Mouse (Mus musculus): ENCODE measurements around the gene Ifitm2. TPM values are rescaled to one million over a fixed set of nuclear protein-coding genes. Genes with fewer than 3 reads are reported as not detected.

The Ifitm2 gene
- polyA plus RNA-seq, 1 experiment, result 363 TPM

DNA sequence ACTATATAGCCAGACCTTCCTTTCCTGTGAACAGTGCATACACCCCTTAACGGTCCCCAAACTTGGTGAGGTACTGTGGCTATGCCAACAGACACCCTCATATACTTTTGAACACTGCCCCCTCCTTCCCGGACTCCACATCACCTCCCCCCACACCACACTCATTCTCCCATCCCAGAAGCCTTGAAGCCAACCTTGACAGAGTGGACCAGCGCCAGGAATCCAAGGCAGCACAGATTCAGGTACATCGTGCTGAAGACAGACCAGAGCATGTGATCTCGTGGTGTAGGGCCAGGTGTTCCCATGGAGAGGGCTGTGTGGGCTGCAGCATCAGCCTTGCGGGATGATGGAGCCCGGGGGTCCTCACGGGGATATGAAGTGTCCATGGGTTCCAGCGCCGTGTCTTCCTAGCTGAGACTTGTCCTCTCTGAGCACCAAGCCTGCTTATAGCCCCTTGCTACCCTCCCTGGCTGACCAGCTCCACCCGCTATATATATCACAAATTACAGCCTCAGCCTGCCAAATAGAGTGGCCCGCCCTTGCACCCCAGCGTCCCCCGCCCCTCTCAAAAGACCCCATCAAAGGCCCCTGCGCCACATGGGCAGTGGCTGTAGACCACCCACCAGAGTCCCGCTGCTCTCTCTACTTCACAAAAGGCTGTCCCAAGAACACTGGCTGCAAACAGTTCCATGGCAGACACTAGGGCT is 5.8 kb downstream of the Ifitm2 start, which contains the start of gene Ifitm5:
TSS of gene Ifitm5 (minus strand) at position 468 of the 707 bp plus-strand sequence.
- 76% methylated on average over 16 of the region's 16 CpGs for WGBS
- Histone ChIP-seq H3K4me1 (ENCODE audit: control insufficient read depth, insufficient read depth, insufficient read length, low read length) (peaks cover 14% of the 10 kb centered on the region), H3K4me3 (ENCODE audit: low read depth, low read length) (no peak within 1 kb of the TSS), H3K27me3 (ENCODE audit: control insufficient read depth, insufficient read depth, low read length) (no peaks in the 10 kb centered on the region), H3K27ac (ENCODE audit: insufficient read depth, low read depth, low read length) (peak within 1 kb of the TSS; percentile 23; the same call in 1 of the 2 replicates), H3K36me3 (ENCODE audit: control insufficient read depth, insufficient read depth, low read length) (peaks cover 20% of the 10 kb centered on the region)
- TF ChIP-seq CTCF (IDR thresholded peaks at IDR 0.05; ENCODE audit: extremely low read depth, insufficient read length, insufficient replicate concordance, low read depth, low read length) (no peak), POLR2A (IDR thresholded peaks at IDR 0.05; ENCODE audit: low read depth, low read length) (no peak)

DNA sequence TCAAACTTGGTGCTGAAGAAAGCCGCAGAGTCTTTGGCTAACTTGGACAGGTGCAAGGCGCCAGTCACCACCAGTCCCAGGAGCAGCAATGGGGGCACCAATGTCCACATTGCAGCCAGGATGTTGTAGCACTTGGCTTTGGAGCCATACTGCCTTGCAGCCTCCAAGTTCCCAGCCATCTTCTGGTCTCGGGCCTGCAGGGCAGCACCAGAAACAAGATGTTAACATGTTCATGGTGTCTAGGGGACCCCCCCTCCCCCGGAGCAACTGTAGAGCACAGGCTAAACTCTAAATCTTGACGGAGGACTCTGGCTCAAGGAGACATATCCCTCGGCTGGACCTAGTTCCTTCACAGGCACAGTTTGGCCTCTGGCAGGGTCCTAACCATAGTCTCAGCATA is 6.5 kb downstream of the Ifitm2 start:
- peaks cover 20% of the 10 kb centered on the region for H3K36me3 ChIP-seq (ENCODE audit: control insufficient read depth, insufficient read depth, low read length)
- no peaks in the 10 kb centered on the region for H3K27me3 ChIP-seq (ENCODE audit: control insufficient read depth, insufficient read depth, low read length)
- 82% methylated on average over 6 of the region's 6 CpGs for WGBS
- no peak for TF ChIP-seq CTCF (IDR thresholded peaks at IDR 0.05; ENCODE audit: extremely low read depth, insufficient read length, insufficient replicate concordance, low read depth, low read length)
- no peak for TF ChIP-seq POLR2A (IDR thresholded peaks at IDR 0.05; ENCODE audit: low read depth, low read length)
- peaks cover 10% of the 10 kb centered on the region for H3K4me1 ChIP-seq (ENCODE audit: control insufficient read depth, insufficient read depth, insufficient read length, low read length)
- H3K4me3 ChIP-seq (ENCODE audit: low read depth, low read length), result no peak overlapping the region
- no peak overlapping the region for H3K27ac ChIP-seq (ENCODE audit: insufficient read depth, low read depth, low read length)

DNA sequence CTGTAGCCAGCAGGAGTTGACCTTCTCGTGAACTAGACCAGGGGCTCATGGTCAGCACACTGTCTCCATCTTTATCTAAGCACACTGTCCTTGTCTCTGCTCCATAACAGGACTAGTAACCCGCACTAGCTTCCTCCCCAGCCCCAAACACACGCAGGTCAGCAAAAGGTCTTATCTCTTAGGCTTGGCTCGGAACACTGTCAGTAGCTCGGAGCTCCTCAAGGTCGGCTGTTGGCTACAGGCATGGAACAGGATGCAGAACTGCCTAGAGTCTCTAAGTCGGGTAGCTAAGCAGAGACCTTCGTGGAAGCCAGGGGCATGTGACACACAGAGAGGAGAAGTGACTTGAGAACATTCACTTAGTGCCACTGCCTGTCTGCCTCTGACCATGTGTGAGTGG is 7.6 kb downstream of the Ifitm2 start:
- WGBS, result 70% methylated on average over 8 of the region's 8 CpGs

DNA sequence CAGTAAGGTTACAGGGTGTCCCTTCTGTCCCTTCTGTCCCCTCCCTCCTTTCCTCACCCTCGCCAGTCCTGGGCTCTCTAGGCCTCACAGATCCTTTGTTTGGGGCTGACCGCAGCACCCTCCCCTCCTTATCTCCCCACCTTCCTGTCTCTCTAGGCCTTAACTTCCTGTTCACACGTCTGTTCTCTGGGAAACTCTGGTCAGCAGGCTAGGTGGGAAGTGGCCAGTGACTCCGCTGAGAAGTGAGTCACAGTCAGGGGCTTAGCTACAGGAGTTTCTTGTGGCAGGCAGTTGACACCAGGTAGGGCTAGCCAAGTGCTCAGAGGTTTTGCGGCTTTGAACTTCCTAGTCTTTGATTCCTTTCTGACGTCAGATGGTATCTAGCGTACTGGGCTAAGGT is 8.8 kb downstream of the Ifitm2 start:
- no peak for TF ChIP-seq CTCF (IDR thresholded peaks at IDR 0.05; ENCODE audit: extremely low read depth, insufficient read length, insufficient replicate concordance, low read depth, low read length)
- TF ChIP-seq POLR2A (IDR thresholded peaks at IDR 0.05; ENCODE audit: low read depth, low read length), result no peak
- 63% methylated on average over 7 of the region's 7 CpGs for WGBS
- peak overlapping the region; percentile 24; the same call in 1 of the 2 replicates for H3K27ac ChIP-seq (ENCODE audit: insufficient read depth, low read depth, low read length)
- peaks cover 17% of the 10 kb centered on the region for H3K36me3 ChIP-seq (ENCODE audit: control insufficient read depth, insufficient read depth, low read length)
- no peak overlapping the region for H3K4me3 ChIP-seq (ENCODE audit: low read depth, low read length)
- no peaks in the 10 kb centered on the region for H3K27me3 ChIP-seq (ENCODE audit: control insufficient read depth, insufficient read depth, low read length)
- peaks cover 11% of the 10 kb centered on the region for H3K4me1 ChIP-seq (ENCODE audit: control insufficient read depth, insufficient read depth, insufficient read length, low read length)

More for the DNA sequence above, 7.6 kb downstream of the Ifitm2 start:
- peaks cover 20% of the 10 kb centered on the region for H3K36me3 ChIP-seq (ENCODE audit: control insufficient read depth, insufficient read depth, low read length)
- no peak overlapping the region for H3K27ac ChIP-seq (ENCODE audit: insufficient read depth, low read depth, low read length)
- TF ChIP-seq POLR2A (IDR thresholded peaks at IDR 0.05; ENCODE audit: low read depth, low read length) (no peak), CTCF (IDR thresholded peaks at IDR 0.05; ENCODE audit: extremely low read depth, insufficient read length, insufficient replicate concordance, low read depth, low read length) (no peak)
- no peak overlapping the region for H3K4me3 ChIP-seq (ENCODE audit: low read depth, low read length)
- H3K4me1 ChIP-seq (ENCODE audit: control insufficient read depth, insufficient read depth, insufficient read length, low read length), result peaks cover 6% of the 10 kb centered on the region
- H3K27me3 ChIP-seq (ENCODE audit: control insufficient read depth, insufficient read depth, low read length), result no peaks in the 10 kb centered on the region

DNA sequence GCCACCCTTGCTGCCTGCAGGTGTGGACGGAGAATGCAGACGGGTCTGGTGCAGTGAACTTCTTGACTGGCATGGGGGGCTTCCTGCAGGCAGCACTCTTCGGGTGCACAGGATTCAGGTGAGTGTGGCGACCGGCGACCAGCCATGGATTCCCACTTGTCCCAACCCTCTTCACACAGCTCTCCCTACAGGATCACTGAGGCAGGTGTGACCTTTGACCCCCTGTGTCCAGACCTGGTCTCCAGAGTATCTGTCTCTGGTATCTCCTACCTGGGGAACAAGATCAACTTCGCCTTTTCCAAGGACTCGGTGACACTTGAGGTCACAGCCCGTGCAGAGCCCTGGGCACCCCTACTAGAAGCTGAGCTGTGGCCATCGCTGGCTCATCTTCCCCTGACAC is 9.5 kb downstream of the Ifitm2 start:
- TF ChIP-seq POLR2A (IDR thresholded peaks at IDR 0.05; ENCODE audit: low read depth, low read length), result no peak
- TF ChIP-seq CTCF (IDR thresholded peaks at IDR 0.05; ENCODE audit: extremely low read depth, insufficient read length, insufficient replicate concordance, low read depth, low read length), result no peak
- peaks cover 17% of the 10 kb centered on the region for H3K36me3 ChIP-seq (ENCODE audit: control insufficient read depth, insufficient read depth, low read length)
- 92% methylated on average over 10 of the region's 10 CpGs for WGBS
- no peak overlapping the region for H3K4me3 ChIP-seq (ENCODE audit: low read depth, low read length)
- H3K27me3 ChIP-seq (ENCODE audit: control insufficient read depth, insufficient read depth, low read length), result no peaks in the 10 kb centered on the region
- peaks cover 11% of the 10 kb centered on the region for H3K4me1 ChIP-seq (ENCODE audit: control insufficient read depth, insufficient read depth, insufficient read length, low read length)
- H3K27ac ChIP-seq (ENCODE audit: insufficient read depth, low read depth, low read length), result peak overlapping the region; percentile 24

DNA sequence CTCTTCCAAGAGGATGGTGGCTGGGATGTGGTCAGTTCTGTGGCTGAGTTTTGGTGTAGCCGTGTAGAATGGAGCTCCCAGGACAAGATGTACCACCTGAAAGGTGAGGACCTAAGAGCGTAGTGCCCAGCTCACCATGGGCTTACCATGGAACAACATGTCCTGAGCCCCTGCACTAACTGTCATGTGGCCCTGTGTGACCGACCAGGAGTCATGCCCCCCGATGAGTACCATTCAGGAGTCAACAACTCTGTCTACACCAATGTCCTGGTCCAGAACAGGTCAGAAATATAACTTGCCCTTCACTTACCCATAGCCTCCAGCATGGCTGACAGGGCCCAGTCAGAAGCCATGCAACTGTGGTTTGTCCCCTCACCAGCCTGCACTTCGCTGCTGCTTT is 10.5 kb downstream of the Ifitm2 start:
- H3K36me3 ChIP-seq (ENCODE audit: control insufficient read depth, insufficient read depth, low read length), result peaks cover 17% of the 10 kb centered on the region
- TF ChIP-seq POLR2A (IDR thresholded peaks at IDR 0.05; ENCODE audit: low read depth, low read length) (no peak), CTCF (IDR thresholded peaks at IDR 0.05; ENCODE audit: extremely low read depth, insufficient read length, insufficient replicate concordance, low read depth, low read length) (no peak)
- peaks cover 8% of the 10 kb centered on the region for H3K4me1 ChIP-seq (ENCODE audit: control insufficient read depth, insufficient read depth, insufficient read length, low read length)
- H3K27me3 ChIP-seq (ENCODE audit: control insufficient read depth, insufficient read depth, low read length), result no peaks in the 10 kb centered on the region
- 92% methylated on average over 5 of the region's 5 CpGs for WGBS
- no peak overlapping the region for H3K27ac ChIP-seq (ENCODE audit: insufficient read depth, low read depth, low read length)
- no peak overlapping the region for H3K4me3 ChIP-seq (ENCODE audit: low read depth, low read length)

DNA sequence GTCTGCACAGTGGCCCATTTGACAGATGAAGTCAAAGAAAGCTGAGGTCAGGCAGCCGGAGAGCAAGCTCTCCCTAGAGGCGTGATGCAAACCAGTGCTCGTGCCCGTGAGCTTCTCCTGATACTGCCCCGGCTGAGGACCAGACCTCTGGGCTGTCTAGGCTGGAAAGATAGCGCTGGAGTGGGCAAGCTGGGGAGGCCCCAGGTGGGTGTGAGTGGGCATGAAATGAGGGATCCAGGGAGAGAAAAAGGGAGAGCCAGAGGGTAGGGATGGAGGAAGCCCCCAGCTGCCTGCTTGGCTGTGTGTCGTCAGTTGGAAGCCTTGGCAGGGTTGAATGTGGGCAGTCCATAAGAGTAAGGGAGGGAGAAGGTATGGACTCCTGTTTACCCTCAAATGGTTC is 11.6 kb downstream of the Ifitm2 start:
- Histone ChIP-seq H3K27me3 (ENCODE audit: control insufficient read depth, insufficient read depth, low read length) (no peaks in the 10 kb centered on the region), H3K36me3 (ENCODE audit: control insufficient read depth, insufficient read depth, low read length) (peaks cover 15% of the 10 kb centered on the region), H3K4me1 (ENCODE audit: control insufficient read depth, insufficient read depth, insufficient read length, low read length) (peaks cover 8% of the 10 kb centered on the region), H3K4me3 (ENCODE audit: low read depth, low read length) (no peak overlapping the region), H3K27ac (ENCODE audit: insufficient read depth, low read depth, low read length) (no peak overlapping the region)
- TF ChIP-seq CTCF (IDR thresholded peaks at IDR 0.05; ENCODE audit: extremely low read depth, insufficient read length, insufficient replicate concordance, low read depth, low read length) (no peak), POLR2A (IDR thresholded peaks at IDR 0.05; ENCODE audit: low read depth, low read length) (no peak)
- 93% methylated on average over 7 of the region's 7 CpGs for whole genome bisulfite sequencing

All from small intestine, adult 2 months (tissue).